7 mouse cellular contexts compared by ENCODE assay signal in the genomic region with DNA sequence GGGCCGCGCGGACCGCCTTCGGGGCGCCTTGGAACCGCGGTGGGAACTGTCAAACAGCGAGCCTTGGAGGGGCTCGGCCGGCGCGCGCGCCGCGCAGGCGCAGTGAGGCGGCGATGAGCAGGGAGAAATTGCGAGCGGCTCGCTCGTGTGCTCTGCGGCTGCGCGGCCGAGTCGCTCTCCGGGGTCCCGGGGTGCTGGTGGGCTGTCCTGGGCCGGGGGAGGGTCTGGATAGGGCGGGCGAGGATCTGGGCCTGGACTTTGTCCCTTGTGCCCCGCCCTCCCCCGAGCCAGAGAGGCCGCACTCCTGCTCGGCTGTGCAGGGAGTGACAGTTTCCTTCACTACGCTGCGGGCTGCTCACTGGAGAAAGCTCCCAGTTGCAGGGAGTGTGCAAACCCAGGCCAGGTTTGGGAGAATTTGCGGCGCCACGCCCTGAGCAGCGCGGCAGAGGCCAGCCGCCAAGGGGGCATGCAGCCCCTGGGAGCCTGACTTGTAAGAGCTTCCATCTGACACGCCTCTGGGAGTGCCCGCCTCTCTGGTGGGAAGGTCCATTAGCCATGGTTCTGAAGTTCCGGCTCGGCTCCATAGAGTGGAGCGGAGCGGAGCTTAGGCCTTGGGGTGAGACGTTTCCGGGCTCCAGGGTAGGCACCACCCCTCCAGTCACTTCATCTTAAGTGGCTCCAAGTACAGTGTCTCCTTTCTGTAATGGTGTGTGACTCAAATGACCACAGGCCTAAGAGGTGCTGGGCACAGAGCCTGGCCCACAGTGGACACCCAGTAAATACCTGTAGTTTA. TPM values are rescaled to one million over a fixed set of nuclear protein-coding genes. Genes with fewer than 3 reads are reported as not detected.
A peak's percentile ranks its signal among the peaks of the same experiment; 100 is the strongest.
DNase-seq lines count a peak whose midpoint lies in the region; ATAC-seq lines count a peak whose summit lies in the region.

No protein-coding gene starts in this region.

- H3K9ac ChIP-seq in forebrain, embryonic 12.5 days, result peak overlapping the region; percentile 71

- no peaks in the 10 kb centered on the region for H3K9me3 ChIP-seq in forebrain, embryonic 12.5 days

- 1% methylated on average over 54 of the region's 54 CpGs for WGBS in forebrain, embryonic 12.5 days

- ATAC-seq in forebrain, embryonic 12.5 days (ENCODE audit: low FRiP score), result peak; percentile 81

- peak overlapping the region; percentile 88 for H3K27ac ChIP-seq in forebrain, embryonic 12.5 days

- H3K27me3 ChIP-seq in forebrain, embryonic 12.5 days, result no peaks in the 10 kb centered on the region

- peaks cover 30% of the 10 kb centered on the region for H3K36me3 ChIP-seq in forebrain, embryonic 12.5 days (replicated peaks)

- intact Hi-C loops in heart, postnatal 14 days (cut with DNase I), result no loop called here

- H3K4me2 ChIP-seq in forebrain, embryonic 12.5 days, result peak overlapping the region; percentile 93

- peak overlapping the region; percentile 73 for H3K4me3 ChIP-seq in forebrain, embryonic 12.5 days (replicated peaks)

- DNase-seq in NIH3T3 (ENCODE audit: low read depth), result peak; percentile 87
- DNase-seq in c-Kit-positive CD71-positive TER-119-positive erythroid progenitor cells, embryonic 14.5 days (ENCODE audit: low spot score), result peak; percentile 70
- peak; percentile 85 for DNase-seq in heart, postnatal 14 days
- peak; percentile 89 to 94 for DNase-seq in kidney, postnatal 4 days
- peak; percentile 91 for DNase-seq in lung, postnatal 10 days
- DNase-seq in right cerebral cortex, postnatal 10 days (ENCODE audit: low spot score in 2 of 2), result peak; percentile 75 to 91

- peaks cover 20% of the 10 kb centered on the region for H3K4me1 ChIP-seq in forebrain, embryonic 12.5 days

RNA-seq across cellular contexts. Expression of a gene that starts 0.7 kb away (rescaled TPM):
- polyA plus RNA-seq in forebrain, embryonic 12.5 days (2016; fragmentation: Nextera tagmentation; extraction: Ambion mirVana), result 51.4 and 52.3 TPM in 2 replicates
- 10 to 100 TPM; 11.4 to 12.1 TPM for total RNA-seq in heart, postnatal 14 days (2021)

RNA-seq across cellular contexts. Expression of a gene that starts 22.8 kb away (rescaled TPM):
- polyA plus RNA-seq in forebrain, embryonic 12.5 days (2016; fragmentation: Nextera tagmentation; extraction: Ambion mirVana), result 22.5 and 23.0 TPM in 2 replicates
- total RNA-seq in heart, postnatal 14 days (2021), result 100 to 1,000 TPM; 441 to 477 TPM

RNA-seq across cellular contexts. Expression of a gene that starts 23.1 kb away (rescaled TPM):
- polyA plus RNA-seq in forebrain, embryonic 12.5 days (2016; fragmentation: Nextera tagmentation; extraction: Ambion mirVana), result 131 and 144 TPM in 2 replicates
- 100 to 1,000 TPM in 1 of 2 experiments, 10 to 100 TPM in 1; 99.1 to 109 TPM for total RNA-seq in heart, postnatal 14 days (2021)

RNA-seq across cellular contexts. Expression of a gene that starts 28.7 kb away (rescaled TPM):
- 24.4 and 25.2 TPM in 2 replicates for polyA plus RNA-seq in forebrain, embryonic 12.5 days (2016; fragmentation: Nextera tagmentation; extraction: Ambion mirVana)
- 10 to 100 TPM; 74.7 to 80.0 TPM for total RNA-seq in heart, postnatal 14 days (2021)

RNA-seq across cellular contexts. Expression of a gene that starts 33.6 kb away (rescaled TPM):
- 99.8 and 110 TPM in 2 replicates for polyA plus RNA-seq in forebrain, embryonic 12.5 days (2016; fragmentation: Nextera tagmentation; extraction: Ambion mirVana)
- total RNA-seq in heart, postnatal 14 days (2021), result 10 to 100 TPM; 50.6 to 56.2 TPM

Comparison
In these comparisons a context has a peak if more than half of its experiments do, and no peak if none do; other contexts are left out.
1. Peak in every context shown above with its lines: DNase-seq, ATAC-seq, H3K4me3 ChIP-seq and H3K27ac ChIP-seq.